Mouse (Mus musculus) monocyte, adult 5-6 weeks (primary cell): Measurements from ENCODE around the gene Map7d1. TPM values are rescaled to one million over a fixed set of nuclear protein-coding genes. Genes with fewer than 3 reads are reported as not detected.

ENCODE experiments used
- ATAC-seq: fragments of 153-309, 156-312 bp; replicated peaks from 2 replicates; pipeline ENCODE4 v1.8.0; 2017; ENCODE audit warnings: mild to moderate bottlenecking; ENCODE audit not compliant: low TSS enrichment, insufficient number of reproducible peaks, severe bottlenecking, poor library complexity, low FRiP score
- total RNA-seq: library from RNA; stranded (forward); fragments of 200-1000, 200-491, 200-594 nt; gene quantifications from 3 replicates; pipeline ENCODE4 v1.2.3, GENCODE M21; 2017

The Map7d1 gene
- total RNA-seq, 1 experiment from 2014 or later, result 107 TPM

GRCm38 (mm10) chr4:126251655-126252254 lies 4.4 kb downstream of the Map7d1 start:
- peak; percentile 22; the same call in 1 of the 2 replicates for ATAC-seq

- no peak for ATAC-seq
Measured at GRCm38 (mm10) chr4:126250659-126251058, 5.5 kb downstream of the Map7d1 start.

GRCm38 (mm10) chr4:126248261-126248868 lies 7.8 kb downstream of the Map7d1 start:
- no peak for ATAC-seq

- no peak for ATAC-seq
Measured at GRCm38 (mm10) chr4:126246202-126246889, 9.8 kb downstream of the Map7d1 start.

GRCm38 (mm10) chr4:126242510-126242909 lies 13.6 kb downstream of the Map7d1 start:
- ATAC-seq, result no peak

GRCm38 (mm10) chr4:126241956-126242355 lies 14.2 kb downstream of the Map7d1 start:
- no peak for ATAC-seq

GRCm38 (mm10) chr4:126239862-126240475 lies 16.2 kb downstream of the Map7d1 start:
- ATAC-seq, result no peak

- no peak for ATAC-seq
Measured at GRCm38 (mm10) chr4:126237721-126238242, 18.4 kb downstream of the Map7d1 start.

- no peak for ATAC-seq
Measured at GRCm38 (mm10) chr4:126236467-126237280, 19.5 kb downstream of the Map7d1 start.

GRCm38 (mm10) chr4:126235191-126235590 lies 21.0 kb downstream of the Map7d1 start:
- ATAC-seq, result no peak

GRCm38 (mm10) chr4:126234496-126235175 lies 21.5 kb downstream of the Map7d1 start:
- no peak for ATAC-seq

GRCm38 (mm10) chr4:126233676-126234308 lies 22.4 kb downstream of the Map7d1 start:
- ATAC-seq, result no peak

GRCm38 (mm10) chr4:126229900-126230299 lies 26.2 kb downstream of the Map7d1 start:
- no peak for ATAC-seq

GRCm38 (mm10) chr4:126228144-126228543 lies 28.0 kb downstream of the Map7d1 start:
- no peak for ATAC-seq

GRCm38 (mm10) chr4:126227077-126227761 lies 28.9 kb downstream of the Map7d1 start:
- peak; percentile 81 for ATAC-seq

- ATAC-seq, result no peak; the same call in 1 of the 2 replicates
Measured at GRCm38 (mm10) chr4:126226640-126227039, 29.5 kb downstream of the Map7d1 start.

- ATAC-seq, result no peak
Measured at GRCm38 (mm10) chr4:126222631-126223030, 33.5 kb downstream of the Map7d1 start.
